Mouse (Mus musculus) lung, adult 18-20 months (tissue): ENCODE data around the gene Clec18a.
"Not testable (repeated sequence)": the region's sequence is repeated elsewhere in the genome, so short reads cannot be mapped to it uniquely, and the experiment has no call there.

Experiments used
- DNase-seq, 2 experiments: peaks; one replicate each; pipeline ENCODE4 v3.0.0; 2022; ENCODE audit warnings: mixed read lengths in 2 of 2

The Clec18a gene

GRCm38 (mm10) chr8:111092326-111092725 lies at the start of gene Clec18a:
TSS of gene Clec18a (minus strand) at chr8:111092426.
- not testable (repeated sequence) for DNase-seq

GRCm38 (mm10) chr8:111130756-111131155 lies 38.5 kb upstream of the Clec18a start:
- peak; percentile 14 to 46 for DNase-seq

- DNase-seq: no peak
These were observed 27.3 kb upstream of the Clec18a start for GRCm38 (mm10) chr8:111119481-111119880.

GRCm38 (mm10) chr8:111114891-111115290 lies 22.7 kb upstream of the Clec18a start:
- no peak for DNase-seq

GRCm38 (mm10) chr8:111094719-111095302 lies 2.6 kb upstream of the Clec18a start:
- DNase-seq: peak in 1 of 2 experiments; percentile 8

- peak; percentile 92 to 95 for DNase-seq
These were observed 1.9 kb upstream of the Clec18a start, which contains the start of gene Pdpr for GRCm38 (mm10) chr8:111093865-111094718. TSS of gene Pdpr (plus strand) at chr8:111094630.

- no peak for DNase-seq
These were observed 520 bp downstream of the Clec18a start for GRCm38 (mm10) chr8:111091706-111092105.

GRCm38 (mm10) chr8:111090126-111090525 lies 2.1 kb downstream of the Clec18a start:
- peak; percentile 50 to 64 for DNase-seq

GRCm38 (mm10) chr8:111083936-111084335 lies 8.3 kb downstream of the Clec18a start:
- DNase-seq: not testable (repeated sequence)

GRCm38 (mm10) chr8:111081580-111082258 lies 10.5 kb downstream of the Clec18a start:
- no peak for DNase-seq

- no peak for DNase-seq
These were observed 12.4 kb downstream of the Clec18a start for GRCm38 (mm10) chr8:111079861-111080271.

GRCm38 (mm10) chr8:111079461-111079860 lies 12.8 kb downstream of the Clec18a start:
- no peak for DNase-seq

- no peak for DNase-seq
These were observed 16.3 kb downstream of the Clec18a start for GRCm38 (mm10) chr8:111075926-111076325.

- not testable (repeated sequence) for DNase-seq
These were observed 23.6 kb downstream of the Clec18a start for GRCm38 (mm10) chr8:111068660-111069059.

GRCm38 (mm10) chr8:111067439-111067838 lies 24.8 kb downstream of the Clec18a start:
- no peak for DNase-seq

GRCm38 (mm10) chr8:111066308-111066707 lies 25.9 kb downstream of the Clec18a start:
- no peak for DNase-seq

- DNase-seq: no peak
These were observed 29.3 kb downstream of the Clec18a start for GRCm38 (mm10) chr8:111062893-111063292.

GRCm38 (mm10) chr8:111062072-111062757 lies 30.0 kb downstream of the Clec18a start:
- peak; percentile 84 to 86 for DNase-seq

GRCm38 (mm10) chr8:111061688-111062071 lies 30.5 kb downstream of the Clec18a start:
- no peak for DNase-seq

GRCm38 (mm10) chr8:111058946-111059572 lies 33.2 kb downstream of the Clec18a start:
- no peak for DNase-seq

- peak; percentile 22 to 36 for DNase-seq
These were observed 35.4 kb downstream of the Clec18a start for GRCm38 (mm10) chr8:111056691-111057293.

GRCm38 (mm10) chr8:111056158-111056663 lies 36.0 kb downstream of the Clec18a start, which contains the start of gene Exosc6:
TSS of gene Exosc6 (plus strand) at chr8:111056339.
- DNase-seq: peak; percentile 90 to 92
